Mouse (Mus musculus): ENCODE measurements around the gene Fgfr2. TPM values are rescaled to one million over a fixed set of nuclear protein-coding genes. Genes with fewer than 3 reads are reported as not detected.

Fgfr2 gene
- polyA plus RNA-seq, 1 experiment, result 0.17 TPM

DNA sequence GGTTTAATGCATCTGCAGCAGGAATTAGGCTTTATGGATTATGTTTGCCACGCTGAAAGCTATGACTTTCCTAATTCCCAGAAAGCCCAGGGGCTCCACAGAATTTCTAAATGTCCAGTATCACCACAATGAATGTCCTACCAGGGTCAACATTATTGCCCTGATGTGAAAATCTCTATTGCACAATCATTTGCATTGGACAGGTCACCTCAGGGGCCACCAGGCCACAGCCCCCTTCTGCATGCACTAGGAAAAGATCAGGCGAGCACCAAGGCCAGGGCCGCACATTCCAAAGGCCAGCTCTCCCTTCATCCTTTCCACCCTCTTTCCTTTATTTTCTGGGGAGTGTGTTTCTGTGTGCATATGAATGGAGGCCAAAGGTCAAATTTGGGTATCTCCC is 2897.9 kb downstream of the Fgfr2 start:
- Histone ChIP-seq H3K36me3 (ENCODE audit: control insufficient read depth, insufficient read depth) (no peaks in the 10 kb centered on the region), H3ac (ENCODE audit: control insufficient read depth, insufficient read length) (no peak overlapping the region), H3K4me3 (no peak overlapping the region), H3K79me2 (ENCODE audit: control insufficient read depth, insufficient read depth) (no peaks in the 10 kb centered on the region), H3K27me3 (ENCODE audit: control insufficient read depth, insufficient read depth, insufficient read length) (no peaks in the 10 kb centered on the region), H3K4me2 (ENCODE audit: low read depth) (no peak overlapping the region)
- TF ChIP-seq POLR2AphosphoS2 (IDR thresholded peaks at IDR 0.05; ENCODE audit: insufficient read length, low read depth) (no peak), TCF12 (IDR thresholded peaks at IDR 0.05; ENCODE audit: insufficient read depth, poor library complexity, severe bottlenecking) (no peak), REST (IDR thresholded peaks at IDR 0.05; ENCODE audit: insufficient read depth, insufficient read length) (no peak), TCF3 (IDR thresholded peaks at IDR 0.05; ENCODE audit: insufficient read length, low read depth) (no peak), SRF (IDR thresholded peaks at IDR 0.05; ENCODE audit: control insufficient read depth, insufficient read length, low read depth) (no peak), POLR2A (IDR thresholded peaks at IDR 0.05; ENCODE audit: insufficient read length, low read depth) (no peak), USF1 (IDR thresholded peaks at IDR 0.05; ENCODE audit: low read depth) (no peak), MYOG (IDR thresholded peaks at IDR 0.05; ENCODE audit: control insufficient read depth in 1 of 3, insufficient read depth in 1 of 3, insufficient read length in 2 of 3, low read depth in 2 of 3) (no peak), MYOD1 (IDR thresholded peaks at IDR 0.05; ENCODE audit: control insufficient read depth in 1 of 3, insufficient read length in 2 of 3, low read depth in 2 of 3) (no peak), MAX (IDR thresholded peaks at IDR 0.05; ENCODE audit: low read depth) (no peak), CEBPB (IDR thresholded peaks at IDR 0.05; ENCODE audit: insufficient read depth, poor library complexity, severe bottlenecking) (no peak), E2F4 (IDR thresholded peaks at IDR 0.05; ENCODE audit: insufficient read depth) (no peak)

DNA sequence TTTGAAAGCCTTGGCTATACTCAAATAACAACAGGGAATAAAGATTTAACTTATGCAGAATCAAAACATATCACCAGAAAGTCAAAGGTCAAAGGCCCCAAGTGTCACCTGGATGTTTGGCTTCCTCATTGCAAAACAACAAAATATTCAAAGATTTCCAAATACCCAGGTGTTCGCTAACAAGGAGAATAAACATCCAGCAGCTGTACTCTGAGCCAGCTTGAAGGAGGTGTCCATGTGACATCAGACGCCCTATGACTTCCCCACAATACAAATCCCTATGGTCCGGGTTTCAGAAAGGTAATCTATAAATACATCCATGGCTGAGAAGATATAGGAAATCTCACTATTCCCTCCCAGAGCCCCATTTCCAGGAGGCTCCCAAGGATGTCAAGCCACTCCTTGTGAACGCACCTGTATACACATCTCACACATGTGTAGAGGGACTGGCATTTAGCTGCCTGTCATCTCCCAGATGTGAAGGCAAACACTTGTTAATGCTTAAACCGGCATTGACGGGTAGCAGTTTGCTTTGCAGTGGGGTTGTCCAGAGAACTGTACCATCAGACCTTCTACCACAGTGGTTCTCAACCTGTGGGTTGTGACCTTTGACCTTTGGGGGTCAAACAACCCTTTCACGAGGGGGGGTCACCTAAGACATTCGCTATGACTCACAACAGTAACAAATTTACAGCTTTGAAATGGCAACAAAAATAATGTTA is 2900.4 kb downstream of the Fgfr2 start:
- no peak overlapping the region for H3K4me2 ChIP-seq (ENCODE audit: low read depth)
- H3K27me3 ChIP-seq (ENCODE audit: control insufficient read depth, insufficient read depth, insufficient read length), result no peaks in the 10 kb centered on the region
- H3ac ChIP-seq (ENCODE audit: control insufficient read depth, insufficient read length), result no peak overlapping the region
- H3K4me3 ChIP-seq, result no peak overlapping the region
- no peak for TF ChIP-seq USF1 (IDR thresholded peaks at IDR 0.05; ENCODE audit: low read depth)
- TF ChIP-seq MAX (IDR thresholded peaks at IDR 0.05; ENCODE audit: low read depth), result no peak
- TF ChIP-seq POLR2AphosphoS2 (IDR thresholded peaks at IDR 0.05; ENCODE audit: insufficient read length, low read depth), result no peak
- no peak for TF ChIP-seq MYOD1 (IDR thresholded peaks at IDR 0.05; ENCODE audit: control insufficient read depth in 1 of 3, insufficient read length in 2 of 3, low read depth in 2 of 3)
- TF ChIP-seq POLR2A (IDR thresholded peaks at IDR 0.05; ENCODE audit: insufficient read length, low read depth), result no peak
- TF ChIP-seq SRF (IDR thresholded peaks at IDR 0.05; ENCODE audit: control insufficient read depth, insufficient read length, low read depth), result no peak
- no peak for TF ChIP-seq MYOG (IDR thresholded peaks at IDR 0.05; ENCODE audit: control insufficient read depth in 1 of 3, insufficient read depth in 1 of 3, insufficient read length in 2 of 3, low read depth in 2 of 3)
- TF ChIP-seq TCF12 (IDR thresholded peaks at IDR 0.05; ENCODE audit: insufficient read depth, poor library complexity, severe bottlenecking), result no peak
- no peak for TF ChIP-seq CEBPB (IDR thresholded peaks at IDR 0.05; ENCODE audit: insufficient read depth, poor library complexity, severe bottlenecking)
- no peak for TF ChIP-seq TCF3 (IDR thresholded peaks at IDR 0.05; ENCODE audit: insufficient read length, low read depth)
- H3K36me3 ChIP-seq (ENCODE audit: control insufficient read depth, insufficient read depth), result no peaks in the 10 kb centered on the region
- no peaks in the 10 kb centered on the region for H3K79me2 ChIP-seq (ENCODE audit: control insufficient read depth, insufficient read depth)

DNA sequence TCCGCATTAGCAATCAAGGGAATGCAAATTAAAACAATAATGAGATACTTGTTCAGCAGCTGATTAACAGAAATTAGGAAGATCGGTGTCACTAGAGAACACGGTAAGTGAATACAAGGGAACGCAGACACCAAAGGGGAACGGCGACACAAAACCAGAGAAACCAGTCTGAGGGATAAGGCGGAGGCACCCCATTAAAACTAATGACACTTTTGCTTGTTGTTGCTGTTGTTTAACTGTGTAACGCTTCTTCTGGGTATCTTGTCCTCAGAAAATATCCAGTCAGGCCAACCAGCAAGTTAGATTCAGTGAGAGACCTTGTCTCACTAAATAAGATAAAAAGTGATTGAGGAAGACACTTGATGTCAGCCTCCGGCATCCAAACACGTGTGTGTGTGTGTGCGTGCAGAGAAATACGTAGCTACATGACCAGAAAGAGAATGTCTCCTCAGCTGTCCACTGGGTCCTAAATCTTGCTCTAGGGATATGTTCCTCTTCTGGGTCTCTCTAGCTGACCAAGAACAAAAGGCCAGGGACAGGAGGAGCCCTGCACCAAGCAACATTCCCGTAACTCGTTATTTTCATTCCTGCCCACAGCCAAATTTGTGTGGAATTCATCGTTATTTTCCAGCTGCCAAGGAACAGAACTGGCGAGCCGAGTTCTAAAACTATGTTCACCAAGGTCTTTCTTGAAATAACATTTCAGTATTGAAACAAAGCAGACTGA is 2901.3 kb downstream of the Fgfr2 start:
- H3K36me3 ChIP-seq (ENCODE audit: control insufficient read depth, insufficient read depth), result no peaks in the 10 kb centered on the region
- TF ChIP-seq POLR2A (IDR thresholded peaks at IDR 0.05; ENCODE audit: insufficient read length, low read depth) (no peak), MYOG (IDR thresholded peaks at IDR 0.05; ENCODE audit: control insufficient read depth in 1 of 3, insufficient read depth in 1 of 3, insufficient read length in 2 of 3, low read depth in 2 of 3) (no peak), SRF (IDR thresholded peaks at IDR 0.05; ENCODE audit: control insufficient read depth, insufficient read length, low read depth) (no peak), REST (IDR thresholded peaks at IDR 0.05; ENCODE audit: insufficient read depth, insufficient read length) (no peak), CEBPB (IDR thresholded peaks at IDR 0.05; ENCODE audit: insufficient read depth, poor library complexity, severe bottlenecking) (no peak), USF1 (IDR thresholded peaks at IDR 0.05; ENCODE audit: low read depth) (no peak), E2F4 (IDR thresholded peaks at IDR 0.05; ENCODE audit: insufficient read depth) (no peak), POLR2AphosphoS2 (IDR thresholded peaks at IDR 0.05; ENCODE audit: insufficient read length, low read depth) (no peak), MYOD1 (IDR thresholded peaks at IDR 0.05; ENCODE audit: control insufficient read depth in 1 of 3, insufficient read length in 2 of 3, low read depth in 2 of 3) (no peak), TCF12 (IDR thresholded peaks at IDR 0.05; ENCODE audit: insufficient read depth, poor library complexity, severe bottlenecking) (no peak), MAX (IDR thresholded peaks at IDR 0.05; ENCODE audit: low read depth) (no peak), TCF3 (IDR thresholded peaks at IDR 0.05; ENCODE audit: insufficient read length, low read depth) (no peak)
- no peak overlapping the region for H3K4me3 ChIP-seq
- no peak overlapping the region for H3ac ChIP-seq (ENCODE audit: control insufficient read depth, insufficient read length)
- no peaks in the 10 kb centered on the region for H3K27me3 ChIP-seq (ENCODE audit: control insufficient read depth, insufficient read depth, insufficient read length)
- H3K79me2 ChIP-seq (ENCODE audit: control insufficient read depth, insufficient read depth), result no peaks in the 10 kb centered on the region
- H3K4me2 ChIP-seq (ENCODE audit: low read depth), result no peak overlapping the region

DNA sequence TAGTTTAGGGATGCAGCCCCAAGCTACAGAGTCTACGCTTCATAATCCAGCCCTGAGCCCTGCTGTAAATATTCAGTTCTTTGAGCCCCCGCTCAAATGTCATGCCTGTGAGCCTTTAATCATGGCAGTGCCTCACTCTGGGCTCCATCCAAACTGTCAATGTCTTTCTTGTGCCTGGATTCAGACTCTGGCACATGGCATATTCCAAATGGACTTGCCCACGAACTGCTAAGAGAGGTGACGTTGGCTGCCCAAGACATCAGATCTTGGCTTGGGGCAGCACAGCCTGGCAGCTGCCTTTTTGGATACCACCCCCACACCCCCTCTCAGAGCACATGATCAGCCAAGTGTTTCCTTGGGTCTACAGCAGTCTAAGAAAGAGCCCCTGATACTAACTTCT is 2902.5 kb downstream of the Fgfr2 start:
- TF ChIP-seq USF1 (IDR thresholded peaks at IDR 0.05; ENCODE audit: low read depth) (no peak), MYOG (IDR thresholded peaks at IDR 0.05; ENCODE audit: control insufficient read depth in 1 of 3, insufficient read depth in 1 of 3, insufficient read length in 2 of 3, low read depth in 2 of 3) (no peak), TCF3 (IDR thresholded peaks at IDR 0.05; ENCODE audit: insufficient read length, low read depth) (no peak), E2F4 (IDR thresholded peaks at IDR 0.05; ENCODE audit: insufficient read depth) (no peak), POLR2A (IDR thresholded peaks at IDR 0.05; ENCODE audit: insufficient read length, low read depth) (no peak), TCF12 (IDR thresholded peaks at IDR 0.05; ENCODE audit: insufficient read depth, poor library complexity, severe bottlenecking) (no peak), CEBPB (IDR thresholded peaks at IDR 0.05; ENCODE audit: insufficient read depth, poor library complexity, severe bottlenecking) (no peak)
- H3ac ChIP-seq (ENCODE audit: control insufficient read depth, insufficient read length), result no peak overlapping the region
- no peaks in the 10 kb centered on the region for H3K79me2 ChIP-seq (ENCODE audit: control insufficient read depth, insufficient read depth)
- H3K27me3 ChIP-seq (ENCODE audit: control insufficient read depth, insufficient read depth, insufficient read length), result no peaks in the 10 kb centered on the region
- H3K36me3 ChIP-seq (ENCODE audit: control insufficient read depth, insufficient read depth), result no peaks in the 10 kb centered on the region
- H3K4me3 ChIP-seq, result no peak overlapping the region
- no peak overlapping the region for H3K4me2 ChIP-seq (ENCODE audit: low read depth)
